Mouse (Mus musculus) megakaryocyte, embryonic 14.5 days (primary cell): Measurements from ENCODE around the gene Lrrc25.

ENCODE experiments used
- FLI1 ChIP-seq: IDR thresholded peaks from 2 replicates; pipeline ENCODE4 v1.6.1; 2012; ENCODE audit warnings: low read length, inconsistent platforms, mixed read lengths
- GATA1 ChIP-seq: IDR thresholded peaks from 3 replicates; pipeline ENCODE4 v1.6.1; 2012; ENCODE audit warnings: mixed read lengths, low read length, inconsistent platforms, borderline replicate concordance

- TF ChIP-seq GATA1 (no peak), FLI1 (no peak)
These were observed 45.6 kb upstream of the Lrrc25 start for GRCm38 (mm10) chr8:70570360-70570759.
